1 mouse cellular context compared by ENCODE assay signal in the genomic region with DNA sequence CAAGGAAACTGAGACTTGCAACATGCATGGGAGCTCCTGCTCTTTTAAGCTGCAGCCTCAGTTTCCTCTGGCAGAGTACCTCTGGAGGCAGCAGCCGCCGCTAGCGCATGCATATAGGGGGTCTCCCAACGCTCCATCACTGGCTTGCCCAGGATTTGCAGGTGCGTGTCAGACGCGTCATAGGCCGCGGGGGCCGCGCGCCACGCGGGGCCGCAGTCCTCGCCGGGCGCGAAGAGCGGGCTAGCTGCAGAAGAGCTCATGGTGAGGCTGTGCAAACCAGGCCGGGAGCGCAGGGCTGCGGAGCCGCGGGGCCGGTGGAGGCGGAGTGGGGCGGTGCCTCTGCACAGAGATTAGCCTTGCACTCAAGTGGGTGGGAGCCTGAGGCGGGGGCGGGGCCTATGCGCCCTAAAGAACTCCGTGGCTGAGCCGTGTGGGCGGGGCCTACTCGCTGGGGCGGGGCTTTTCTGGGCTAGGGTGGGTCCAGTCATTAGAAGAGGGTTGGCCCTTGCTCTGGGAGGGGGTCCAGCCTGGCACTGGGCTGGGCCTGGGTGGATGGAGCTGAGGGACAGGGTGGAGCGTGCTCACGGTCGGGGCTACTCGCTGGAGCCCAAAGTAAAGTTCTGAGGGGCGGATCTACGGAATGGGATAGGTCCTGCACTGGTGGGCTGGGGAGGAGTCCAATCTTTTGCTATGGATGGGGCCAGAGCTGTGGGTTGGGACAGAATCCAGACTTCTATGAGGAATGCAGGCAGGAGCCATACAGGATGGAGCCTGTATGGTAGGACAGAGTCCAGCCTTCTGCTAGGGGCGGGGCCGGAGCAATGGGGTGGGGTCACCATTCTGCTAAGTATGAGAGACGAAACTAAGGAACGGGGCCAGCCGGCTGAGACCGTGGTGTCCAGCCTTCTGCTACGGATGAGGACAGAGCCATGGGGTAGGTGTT.
A peak's percentile ranks its signal among the peaks of the same experiment; 100 is the strongest.
TF ChIP-seq lines count a peak whose summit lies in the region.

TSS of gene Gamt (minus strand) at position 371 of the 943 bp plus-strand sequence.
TSS of gene Dazap1 (plus strand) at position 845 of the 943 bp plus-strand sequence.

TF ChIP-seq in MEL, 35 proteins besides CTCF, POLR2A, EP300 and RAD21 (continued from another document):
- TF ChIP-seq ETS1 (IDR thresholded peaks at IDR 0.05; ENCODE audit: low read depth, low read length) (no peak), NELFE (IDR thresholded peaks at IDR 0.05; ENCODE audit: low read depth, low read length) (no peak), MAZ (IDR thresholded peaks at IDR 0.05; ENCODE audit: low read depth, low read length) (peak; percentile 60; the same call in 1 of the 2 replicates), E2F4 (IDR thresholded peaks at IDR 0.05; ENCODE audit: borderline replicate concordance, low read depth, low read length) (no peak), BHLHE40 (IDR thresholded peaks at IDR 0.05; ENCODE audit: borderline replicate concordance, low read depth, low read length) (no peak), TBP (IDR thresholded peaks at IDR 0.05; ENCODE audit: low read depth, low read length) (no peak)
